Comparison of ENCODE assay signal across 11 mouse cellular contexts in genomic region chr2:76129058-76129437, GRCm38 (mm10).
DNase-seq lines count a peak whose midpoint lies in the region; ATAC-seq and TF ChIP-seq lines count a peak whose summit lies in the region.
"Had no signal": no experiment of that assay in that cellular context is flagged by ENCODE, and none has a peak within 500 bp of the region (broad histone marks: within the 10 kb centered on the region; RNA-seq: fewer than 3 reads in every experiment).

No protein-coding gene starts in this region.

- no peak for TF ChIP-seq POLR2A in CH12.LX (IDR thresholded peaks at IDR 0.05; ENCODE audit: low read depth, low read length)

- no peak for ATAC-seq in kidney, embryonic 16.5 days (ENCODE audit: low FRiP score, low TSS enrichment)
- ATAC-seq in granulocyte monocyte progenitor cell, adult 5-6 weeks (replicated peaks; ENCODE audit: poor library complexity, severe bottlenecking), result peak; percentile 61
- no peak for ATAC-seq in neural tube, embryonic 15.5 days (ENCODE audit: low FRiP score)

- peak overlapping the region; percentile 24 for H3K4me2 ChIP-seq in kidney, embryonic 16.5 days (replicated peaks; ENCODE audit: low read depth, low read length)
- H3K4me2 ChIP-seq in CH12.LX (ENCODE audit: insufficient read depth, low read depth, poor library complexity, severe bottlenecking), result peak overlapping the region; percentile 43
- H3K4me2 ChIP-seq in neural tube, embryonic 15.5 days, result peak overlapping the region; percentile 22

- WGBS in kidney, embryonic 16.5 days, result 30% methylated on average over 8 of the region's 8 CpGs
- 62% methylated on average over 8 of the region's 8 CpGs for WGBS in neural tube, embryonic 15.5 days
- 82% methylated on average over 8 of the region's 8 CpGs for WGBS in forebrain, embryonic 10.5 days

- H3K4me3 ChIP-seq in kidney, embryonic 16.5 days (ENCODE audit: low read length), result peak overlapping the region; percentile 14; the same call in 1 of the 2 replicates
- H3K4me3 ChIP-seq in CH12.LX (replicated peaks in 1 of 3; ENCODE audit: low read depth in 2 of 3, low read length in 2 of 3, poor library complexity in 1 of 3), result no peak overlapping the region
- H3K4me3 ChIP-seq in neural tube, embryonic 15.5 days (replicated peaks), result no peak overlapping the region
- no peak overlapping the region for H3K4me3 ChIP-seq in forebrain, embryonic 10.5 days

- no peaks in the 10 kb centered on the region for H3K79me2 ChIP-seq in CH12.LX (replicated peaks; ENCODE audit: control insufficient read depth, extremely low read depth, insufficient read depth, poor library complexity, severe bottlenecking)

- peaks cover 5% of the 10 kb centered on the region; the same call in 1 of the 2 replicates for H3K4me1 ChIP-seq in kidney, embryonic 16.5 days (ENCODE audit: insufficient read depth, low read length)
- peaks cover 0 to 3% of the 10 kb centered on the region in 2 experiments; a peak in 1 of 4 replicates for H3K4me1 ChIP-seq in CH12.LX (ENCODE audit: control insufficient read depth in 1 of 2, insufficient read depth in 2 of 2)
- peaks cover 23% of the 10 kb centered on the region for H3K4me1 ChIP-seq in neural tube, embryonic 15.5 days
- peaks cover 14% of the 10 kb centered on the region for H3K4me1 ChIP-seq in forebrain, embryonic 10.5 days

- no peaks in the 10 kb centered on the region for H3K27me3 ChIP-seq in kidney, embryonic 16.5 days (ENCODE audit: insufficient read depth, low read length)
- no peaks in the 10 kb centered on the region for H3K27me3 ChIP-seq in CH12.LX (replicated peaks)
- H3K27me3 ChIP-seq in neural tube, embryonic 15.5 days (replicated peaks), result no peaks in the 10 kb centered on the region
- no peaks in the 10 kb centered on the region for H3K27me3 ChIP-seq in forebrain, embryonic 10.5 days (ENCODE audit: poor library complexity, severe bottlenecking)

- TF ChIP-seq RAD21 in CH12.LX (IDR thresholded peaks at IDR 0.05; ENCODE audit: low read depth, low read length), result no peak

- in situ Hi-C loops in CH12.LX (cut with MboI; ENCODE audit: low pct_ligation_motif_present, low pct_unique_long_range_greater_than_20kb, low sequenced_read_pairs), result no loop called here

- TF ChIP-seq CTCF in CH12.LX (conservative IDR thresholded peaks at IDR 0.05 in 1 of 2, IDR thresholded peaks at IDR 0.05 in 1 of 2; ENCODE audit: low read depth in 2 of 2, low read length in 2 of 2), result no peak

- H3K9me3 ChIP-seq in kidney, embryonic 16.5 days (ENCODE audit: low read length), result no peaks in the 10 kb centered on the region
- no peaks in the 10 kb centered on the region for H3K9me3 ChIP-seq in CH12.LX (replicated peaks; ENCODE audit: low read length)
- H3K9me3 ChIP-seq in neural tube, embryonic 15.5 days (replicated peaks), result no peaks in the 10 kb centered on the region
- H3K9me3 ChIP-seq in forebrain, embryonic 10.5 days, result no peaks in the 10 kb centered on the region

- no peak overlapping the region; the same call in 1 of the 2 replicates for H3K9ac ChIP-seq in kidney, embryonic 16.5 days (replicated peaks; ENCODE audit: low read length)
- no peak overlapping the region for H3K9ac ChIP-seq in CH12.LX (ENCODE audit: insufficient read depth, low read depth)
- no peak overlapping the region for H3K9ac ChIP-seq in neural tube, embryonic 15.5 days (replicated peaks)

- dilution Hi-C loops in CH12.LX (cut with MboI; ENCODE audit: extremely low pct_ligation_motif_present, extremely low pct_unique_long_range_greater_than_20kb, low sequenced_read_pairs), result no loop called here

- no peak overlapping the region for H3K27ac ChIP-seq in kidney, embryonic 16.5 days (ENCODE audit: low read length)
- no peak overlapping the region for H3K27ac ChIP-seq in CH12.LX (ENCODE audit: insufficient read depth, low read depth)
- H3K27ac ChIP-seq in neural tube, embryonic 15.5 days (replicated peaks), result 0 out of 2 replicates have a peak overlapping the region, but pooled peaks have one; percentile 23
- no peak overlapping the region for H3K27ac ChIP-seq in forebrain, embryonic 10.5 days

- TF ChIP-seq EP300 in CH12.LX (IDR thresholded peaks at IDR 0.05; ENCODE audit: low read length), result no peak

- DNase-seq in kidney, postnatal 14 days, result no peak
- no peak for DNase-seq in CH12.LX (ENCODE audit: extremely low read depth)
- no peak for DNase-seq in left cerebral cortex, adult 9 months (ENCODE audit: low spot score in 2 of 2)
- no peak for DNase-seq in forebrain, embryonic 10.5 days (ENCODE audit: extremely low spot score, low spot score)
- DNase-seq in cerebellum, postnatal 36 days, result no peak
- DNase-seq: adrenal gland, postnatal 14 days; cerebellum, adult 2 months; kidney, adult 18-20 months had no signal

- H3K36me3 ChIP-seq in kidney, embryonic 16.5 days (ENCODE audit: insufficient read depth, low read length), result no peaks in the 10 kb centered on the region
- no peaks in the 10 kb centered on the region for H3K36me3 ChIP-seq in CH12.LX (replicated peaks in 1 of 2; ENCODE audit: control insufficient read depth in 1 of 2, insufficient read depth in 1 of 2, low read length in 1 of 2)
- no peaks in the 10 kb centered on the region for H3K36me3 ChIP-seq in neural tube, embryonic 15.5 days
- no peaks in the 10 kb centered on the region for H3K36me3 ChIP-seq in forebrain, embryonic 10.5 days (replicated peaks)

TF ChIP-seq in CH12.LX, 34 proteins besides CTCF, POLR2A, EP300 and RAD21:
- TF ChIP-seq MAZ (IDR thresholded peaks at IDR 0.05; ENCODE audit: low read depth, low read length) (no peak), USF1 (IDR thresholded peaks at IDR 0.05; ENCODE audit: low read depth, low read length) (no peak), E2F4 (IDR thresholded peaks at IDR 0.05; ENCODE audit: insufficient replicate concordance, low read depth, low read length) (no peak), TBP (conservative IDR thresholded peaks at IDR 0.05; ENCODE audit: low read depth, low read length) (no peak), MYC (IDR thresholded peaks at IDR 0.05; ENCODE audit: low read depth, low read length) (no peak), UBTF (IDR thresholded peaks at IDR 0.05; ENCODE audit: low read depth, low read length) (no peak), POLR2AphosphoS2 (IDR thresholded peaks at IDR 0.05; ENCODE audit: low read depth, low read length) (no peak), RCOR1 (conservative IDR thresholded peaks at IDR 0.05; ENCODE audit: low read depth, low read length) (no peak), IRF4 (IDR thresholded peaks at IDR 0.05; ENCODE audit: low read depth, low read length) (no peak), HCFC1 (IDR thresholded peaks at IDR 0.05; ENCODE audit: low read depth, low read length) (no peak), GABPA (IDR thresholded peaks at IDR 0.05; ENCODE audit: insufficient replicate concordance, low read depth, low read length) (no peak), ZMIZ1 (IDR thresholded peaks at IDR 0.05; ENCODE audit: low read depth, low read length) (no peak), MXI1 (IDR thresholded peaks at IDR 0.05; ENCODE audit: low read depth, low read length) (no peak)
